Mouse (Mus musculus) left cerebral cortex, adult 2 months (tissue): ENCODE measurements around the gene Numbl. TPM values are rescaled to one million over a fixed set of nuclear protein-coding genes. Genes with fewer than 3 reads are reported as not detected.

Source experiments
- DNase-seq, 2 experiments: peaks; one replicate each; pipeline ENCODE4 v3.0.0; 2021 to 2022; ENCODE audit warnings: low spot score in 2 of 2, mixed read lengths in 1 of 2; ENCODE audit errors: extremely low spot score in 1 of 2
- H3K27ac ChIP-seq: fragments of 200-600 bp; 2 replicates; pipeline ENCODE4 v1.8.1; 2022
- H3K4me3 ChIP-seq: fragments of 200-600 bp; 2 replicates; pipeline ENCODE4 v1.8.1; 2022
- CTCF ChIP-seq: fragments of 200-600 bp; IDR thresholded peaks from 2 replicates; pipeline ENCODE4 v1.8.1; 2022; ENCODE audit warnings: antibody characterized with exemption, mild to moderate bottlenecking, moderate library complexity
- intact Hi-C: fragments of 180-260 bp; cut with DNase I; formaldehyde crosslinking; loops from one replicate; pipeline ENCODE4 v1.15.1; 2025
- total RNA-seq, 2 experiments: library from RNA; stranded (reverse); gene quantifications; 2 replicates each; pipeline ENCODE4 v1.2.3; 2021

Gene Numbl
- total RNA-seq, 2 experiments from 2014 or later = 117 to 135 TPM

- Histone ChIP-seq H3K4me3 (no peak overlapping the region), H3K27ac (no peak overlapping the region)
- peak; percentile 56 for TF ChIP-seq CTCF
- intact Hi-C loops = no loop called here
- no peak for DNase-seq
Measured at GRCm38 (mm10) chr7:27255721-27256120, 2.5 kb upstream of the Numbl start.

GRCm38 (mm10) chr7:27257046-27257851, 984 bp upstream of the Numbl start:
- peak; percentile 71 to 82 for DNase-seq
- intact Hi-C loops = loop anchor here (1.0 kb wide), 1 partner anchor 25 kb away; no protein-coding TSS in a partner anchor
- Histone ChIP-seq H3K27ac (peak overlapping the region; percentile 88), H3K4me3 (peak overlapping the region; percentile 34)
- no peak for TF ChIP-seq CTCF

DNA sequence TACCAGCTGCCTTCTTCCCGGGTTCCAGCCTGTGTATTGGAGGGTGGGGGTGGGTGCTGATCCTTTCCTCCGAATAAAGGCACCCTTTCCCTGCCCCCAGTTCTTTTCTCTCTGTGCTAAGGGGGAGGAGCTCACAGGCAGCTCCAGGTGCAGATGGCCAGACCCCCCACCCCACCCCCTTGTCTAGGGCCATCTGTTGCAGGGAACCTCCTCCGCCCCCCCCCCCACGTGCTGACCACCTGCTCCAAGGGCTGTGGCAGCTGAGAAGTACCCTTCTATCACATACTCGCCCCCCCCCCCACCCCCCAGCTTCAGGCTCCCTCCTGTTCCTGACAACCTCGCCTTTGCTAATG, 405 bp upstream of the Numbl start:
- DNase-seq = no peak
- Histone ChIP-seq H3K4me3 (peak overlapping the region; percentile 87), H3K27ac (peak overlapping the region; percentile 88)
- intact Hi-C loops = loop anchor here (1.0 kb wide), 2 partner anchors 26 to 30 kb away; partner anchors contain the start of gene Itpkc
- no peak for TF ChIP-seq CTCF

DNA sequence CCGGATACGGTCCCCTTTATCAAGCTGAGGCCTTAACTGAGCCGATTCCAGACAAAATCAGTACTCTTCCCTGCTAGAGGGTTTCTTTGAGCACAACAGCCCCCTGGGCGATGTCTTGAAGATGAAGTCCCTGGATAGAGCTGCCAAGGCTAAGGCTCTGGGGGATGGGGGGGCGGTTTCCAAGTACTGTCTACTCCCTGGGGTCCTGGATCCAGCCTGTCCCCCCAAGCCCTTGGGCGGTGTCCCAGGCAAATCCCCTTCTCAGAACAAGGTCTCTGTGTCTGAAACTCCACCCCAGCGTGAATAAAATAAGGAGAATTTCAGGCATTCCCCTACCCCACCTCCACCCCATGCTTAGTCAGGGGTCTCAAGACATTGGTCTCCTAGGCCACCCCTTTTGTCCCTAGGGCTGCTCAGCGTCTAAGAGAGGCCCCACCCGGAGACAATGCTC, 1.1 kb downstream of the Numbl start:
- TF ChIP-seq CTCF = no peak
- DNase-seq = no peak
- H3K4me3 ChIP-seq = peak overlapping the region; percentile 87
- peak overlapping the region; percentile 88 for H3K27ac ChIP-seq
- intact Hi-C loops = no loop called here

- no peak for DNase-seq
- intact Hi-C loops = no loop called here
- Histone ChIP-seq H3K27ac (peak overlapping the region; percentile 88), H3K4me3 (peak overlapping the region; percentile 87)
- no peak for TF ChIP-seq CTCF
Measured at GRCm38 (mm10) chr7:27259771-27260170, 1.5 kb downstream of the Numbl start.

- Histone ChIP-seq H3K27ac (peak overlapping the region; percentile 55; the same call in 1 of the 2 replicates), H3K4me3 (peak overlapping the region; percentile 87)
- no peak for TF ChIP-seq CTCF
- intact Hi-C loops = no loop called here
- DNase-seq = peak in 1 of 2 experiments; percentile 51
Measured at GRCm38 (mm10) chr7:27260856-27261255, 2.6 kb downstream of the Numbl start.

GRCm38 (mm10) chr7:27261888-27262287, 3.7 kb downstream of the Numbl start:
- Histone ChIP-seq H3K27ac (no peak overlapping the region; the same call in 1 of the 2 replicates), H3K4me3 (no peak overlapping the region)
- DNase-seq = no peak
- intact Hi-C loops = no loop called here
- TF ChIP-seq CTCF = no peak

DNA sequence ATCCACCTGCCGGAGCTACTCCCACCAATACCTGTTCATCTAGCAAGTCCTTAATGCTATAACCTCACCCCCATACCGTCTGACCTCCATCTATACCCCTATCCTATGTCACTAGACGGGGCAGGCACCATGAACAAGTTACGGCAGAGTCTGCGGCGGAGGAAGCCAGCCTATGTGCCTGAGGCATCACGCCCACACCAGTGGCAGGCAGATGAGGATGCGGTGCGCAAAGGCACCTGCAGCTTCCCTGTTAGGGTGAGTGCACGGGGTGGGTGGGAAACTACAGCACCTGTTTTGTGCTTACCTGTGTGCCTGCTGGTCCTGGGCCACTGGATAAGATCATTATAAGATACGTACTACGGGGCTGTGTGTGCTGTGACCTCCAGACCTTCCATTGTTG, 6.5 kb downstream of the Numbl start:
- intact Hi-C loops = no loop called here
- TF ChIP-seq CTCF = no peak
- Histone ChIP-seq H3K4me3 (no peak overlapping the region), H3K27ac (no peak overlapping the region; the same call in 1 of the 2 replicates)
- peak in 1 of 2 experiments; percentile 53 for DNase-seq

DNA sequence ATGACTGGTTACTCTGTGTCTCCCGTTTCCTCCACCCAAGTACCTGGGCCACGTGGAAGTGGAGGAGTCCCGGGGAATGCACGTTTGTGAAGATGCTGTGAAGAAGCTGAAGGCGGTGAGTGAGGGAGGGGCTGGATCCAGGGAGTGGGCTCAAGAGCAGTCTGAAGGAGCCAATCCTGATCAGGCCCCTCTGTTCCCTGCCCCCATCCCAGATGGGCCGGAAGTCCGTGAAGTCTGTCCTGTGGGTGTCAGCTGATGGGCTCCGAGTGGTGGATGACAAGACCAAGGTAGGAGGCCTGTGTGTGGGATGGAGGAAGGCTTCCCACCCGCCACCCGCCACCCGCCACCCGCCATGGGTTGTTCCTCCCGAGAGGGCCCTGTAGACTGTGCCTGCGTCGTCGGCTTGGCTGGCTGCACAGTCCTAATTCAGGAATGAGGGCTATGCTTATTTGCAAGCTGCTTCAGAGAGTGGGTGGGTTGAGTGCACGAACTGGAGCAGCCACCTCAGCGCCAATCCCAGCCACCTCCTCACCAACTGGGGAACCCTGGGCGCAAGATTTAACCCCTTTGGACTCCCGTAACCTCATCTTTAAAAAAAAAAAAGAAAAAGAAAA, 8.4 kb downstream of the Numbl start:
- no peak for TF ChIP-seq CTCF
- intact Hi-C loops = no loop called here
- peak; percentile 74 to 89 for DNase-seq
- no peak overlapping the region for H3K4me3 ChIP-seq
- H3K27ac ChIP-seq = peak overlapping the region; percentile 70

DNA sequence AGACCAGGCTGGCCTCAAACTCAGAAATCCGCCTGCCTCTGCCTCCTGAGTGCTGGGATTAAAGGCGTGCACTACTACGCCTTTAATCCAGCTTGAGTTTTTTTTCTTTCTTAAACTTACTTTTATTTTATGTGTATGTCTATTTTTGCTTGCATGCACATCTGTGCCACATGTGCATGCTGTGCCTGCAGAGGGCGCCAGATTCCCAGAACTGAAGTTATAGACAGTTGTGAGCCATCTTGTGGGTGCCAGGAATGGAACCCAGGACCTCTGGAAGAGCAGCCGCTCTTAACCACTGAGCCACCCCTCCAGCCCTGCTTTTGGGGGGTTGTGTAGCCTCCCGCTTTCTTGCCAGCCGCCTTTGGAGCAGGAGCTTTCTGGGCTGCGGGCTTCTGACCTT, 13.2 kb downstream of the Numbl start:
- H3K4me3 ChIP-seq = no peak overlapping the region
- H3K27ac ChIP-seq = no peak overlapping the region
- no peak; the same call in 1 of the 2 replicates for TF ChIP-seq CTCF
- intact Hi-C loops = no loop called here
- no peak for DNase-seq

GRCm38 (mm10) chr7:27273739-27274351, 15.6 kb downstream of the Numbl start:
- no peak overlapping the region for H3K4me3 ChIP-seq
- intact Hi-C loops = no loop called here
- peak; percentile 29 for TF ChIP-seq CTCF
- DNase-seq = no peak
- H3K27ac ChIP-seq = no peak overlapping the region

DNA sequence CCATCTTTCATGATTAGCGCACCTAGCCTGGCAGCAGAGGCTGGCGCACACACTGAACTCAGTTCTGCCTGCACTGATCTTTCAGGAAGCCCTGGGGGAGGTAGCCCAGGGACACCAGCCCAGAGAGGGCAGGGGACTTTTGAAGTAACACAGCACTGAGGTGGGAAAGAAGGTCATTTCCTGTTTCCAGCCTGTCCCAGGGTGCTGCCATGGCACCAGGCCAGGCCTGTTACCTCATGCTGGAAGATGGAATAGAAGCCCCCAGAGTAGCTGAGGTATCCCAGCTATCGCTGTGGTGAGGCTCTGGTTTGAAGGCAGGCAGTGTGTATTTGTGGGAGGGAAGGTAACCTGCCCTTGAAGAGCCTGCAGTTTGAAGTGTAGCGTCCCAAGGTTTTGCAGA, 16.7 kb downstream of the Numbl start:
- H3K4me3 ChIP-seq = no peak overlapping the region
- DNase-seq = no peak
- intact Hi-C loops = no loop called here
- H3K27ac ChIP-seq = no peak overlapping the region
- no peak for TF ChIP-seq CTCF
